ENCODE assay signal across 20 mouse cellular contexts in genomic region chr19:27641001-27641400, GRCm38 (mm10).
"Had no signal": no experiment of that assay in that cellular context is flagged by ENCODE, and none has a peak within 500 bp of the region (broad histone marks: within the 10 kb centered on the region; RNA-seq: fewer than 3 reads in every experiment).

No protein-coding gene starts in this region.

- H3K27me3 ChIP-seq: limb, embryonic 13.5 days; liver, embryonic 12.5 days; liver, embryonic 15.5 days; midbrain, embryonic 12.5 days; midbrain, embryonic 15.5 days; neural tube, embryonic 12.5 days; neural tube, embryonic 15.5 days; stomach, embryonic 15.5 days had no signal

- DNase-seq: kidney, adult 9 months; kidney, postnatal 14 days; kidney, postnatal 4 days; liver; lung, adult 2 months; lung, postnatal 14 days; retina, postnatal 1 day; right cerebral cortex, postnatal 25 days; spleen, adult 18-20 months; thymus, postnatal 25 days had no signal

- H3K36me3 ChIP-seq: limb, embryonic 10.5 days; limb, embryonic 13.5 days; liver, embryonic 12.5 days; liver, embryonic 15.5 days; midbrain, embryonic 12.5 days; midbrain, embryonic 15.5 days; neural tube, embryonic 12.5 days; neural tube, embryonic 15.5 days; stomach, embryonic 15.5 days had no signal

- H3K4me2 ChIP-seq: limb, embryonic 13.5 days; liver, embryonic 12.5 days; liver, embryonic 15.5 days; midbrain, embryonic 12.5 days; midbrain, embryonic 15.5 days; neural tube, embryonic 12.5 days; neural tube, embryonic 15.5 days; stomach, embryonic 15.5 days had no signal

- H3K4me3 ChIP-seq: limb, embryonic 10.5 days; limb, embryonic 13.5 days; liver, embryonic 12.5 days; liver, embryonic 15.5 days; midbrain, embryonic 12.5 days; midbrain, embryonic 15.5 days; neural tube, embryonic 12.5 days; neural tube, embryonic 15.5 days; stomach, embryonic 15.5 days had no signal

- H3K9me3 ChIP-seq: limb, embryonic 10.5 days; limb, embryonic 13.5 days; liver, embryonic 12.5 days; liver, embryonic 15.5 days; midbrain, embryonic 12.5 days; midbrain, embryonic 15.5 days; neural tube, embryonic 12.5 days; neural tube, embryonic 15.5 days; stomach, embryonic 15.5 days had no signal

- H3K4me1 ChIP-seq: limb, embryonic 10.5 days; limb, embryonic 13.5 days; liver, embryonic 12.5 days; liver, embryonic 15.5 days; midbrain, embryonic 12.5 days; midbrain, embryonic 15.5 days; neural tube, embryonic 12.5 days; neural tube, embryonic 15.5 days; stomach, embryonic 15.5 days had no signal

- H3K27ac ChIP-seq: limb, embryonic 10.5 days; limb, embryonic 13.5 days; liver, embryonic 12.5 days; liver, embryonic 15.5 days; macrophage; midbrain, embryonic 12.5 days; midbrain, embryonic 15.5 days; neural tube, embryonic 12.5 days; neural tube, embryonic 15.5 days; stomach, embryonic 15.5 days had no signal

- ATAC-seq: liver, embryonic 12.5 days; midbrain, embryonic 15.5 days had no signal

- H3K9ac ChIP-seq: limb, embryonic 13.5 days; liver, embryonic 12.5 days; liver, embryonic 15.5 days; midbrain, embryonic 12.5 days; midbrain, embryonic 15.5 days; neural tube, embryonic 12.5 days; neural tube, embryonic 15.5 days; stomach, embryonic 15.5 days had no signal
